Mouse (Mus musculus) kidney, postnatal 0 days (tissue): ENCODE results near the gene Ugt1a10. TPM values are rescaled to one million over a fixed set of nuclear protein-coding genes. Genes with fewer than 3 reads are reported as not detected.

Experiments
- ATAC-seq: fragments of 200-750 bp; cut with Nextera tagmentation; replicated peaks from 2 replicates; pipeline ENCODE4 v1.8.0; 2017; ENCODE audit warnings: low read depth, moderate number of reproducible peaks, moderate TSS enrichment, moderate library complexity; ENCODE audit not compliant: low FRiP score
- DNase-seq: peaks from one replicate; pipeline ENCODE4 v3.0.0-alpha.2; 2016; ENCODE audit warnings: low spot score
- H3K27ac ChIP-seq: fragments of 300-500 bp; sonication (generic); 2 replicates; pipeline ENCODE4 v1.5.1; 2014; ENCODE audit warnings: mild to moderate bottlenecking
- H3K27me3 ChIP-seq: fragments of 300-500 bp; sonication (generic); 2 replicates; pipeline ENCODE4 v1.6.1; 2014; ENCODE audit warnings: low read length, mixed read lengths; ENCODE audit not compliant: insufficient read depth
- H3K36me3 ChIP-seq: fragments of 300-500 bp; sonication (generic); 2 replicates; pipeline ENCODE4 v1.6.1; 2014; ENCODE audit warnings: low read length, mixed read lengths; ENCODE audit not compliant: insufficient read depth
- H3K4me1 ChIP-seq: fragments of 300-500 bp; sonication (generic); replicated peaks from 2 replicates; pipeline ENCODE4 v1.6.1; 2014; ENCODE audit warnings: antibody characterized with exemption, low read length, mixed read lengths; ENCODE audit not compliant: insufficient read depth
- H3K4me2 ChIP-seq: fragments of 300-500 bp; sonication (generic); 2 replicates; pipeline ENCODE4 v1.6.1; 2014; ENCODE audit warnings: mild to moderate bottlenecking, low read length, moderate library complexity, mixed read lengths
- H3K4me3 ChIP-seq: fragments of 300-500 bp; sonication (generic); replicated peaks from 2 replicates; pipeline ENCODE4 v1.5.1; 2014; ENCODE audit warnings: low read depth, low read length
- H3K9ac ChIP-seq: fragments of 300-500 bp; sonication (generic); 2 replicates; pipeline ENCODE4 v1.6.1; 2014; ENCODE audit warnings: low read depth, low read length
- H3K9me3 ChIP-seq: fragments of 300-500 bp; sonication (generic); replicated peaks from 2 replicates; pipeline ENCODE4 v1.6.1; 2016; ENCODE audit warnings: low read length, inconsistent platforms, mixed read lengths
- CTCF ChIP-seq: IDR thresholded peaks from 2 replicates; pipeline ENCODE4 v1.5.1; 2016; ENCODE audit warnings: antibody characterized with exemption, low read depth, mild to moderate bottlenecking, moderate library complexity
- WGBS: fragments of 180-500 bp; shearing (Covaris S2); extraction: QIAGEN DNeasy Blood & Tissue Kit; methylation state at CpG from one replicate; pipeline ENCODE4 v1.1.7; 2014; 5-methylcytosine and 5-hydroxymethylcytosine counted together
- microRNA-seq: library from miRNA; unstranded; fragments of <30 nt; microRNA quantifications from one replicate; pipeline ENCODE4, GENCODE M21; 2016
- polyA plus RNA-seq: library from polyadenylated mRNA; unstranded; fragments of >200 nt; fragmentation: Nextera tagmentation; extraction: Ambion mirVana; gene quantifications from 2 replicates; pipeline ENCODE4 v1.2.1, GENCODE M21; 2015

The Ugt1a10 gene
- polyA plus RNA-seq, 1 experiment from 2014 or later, result 52.3 TPM

DNA sequence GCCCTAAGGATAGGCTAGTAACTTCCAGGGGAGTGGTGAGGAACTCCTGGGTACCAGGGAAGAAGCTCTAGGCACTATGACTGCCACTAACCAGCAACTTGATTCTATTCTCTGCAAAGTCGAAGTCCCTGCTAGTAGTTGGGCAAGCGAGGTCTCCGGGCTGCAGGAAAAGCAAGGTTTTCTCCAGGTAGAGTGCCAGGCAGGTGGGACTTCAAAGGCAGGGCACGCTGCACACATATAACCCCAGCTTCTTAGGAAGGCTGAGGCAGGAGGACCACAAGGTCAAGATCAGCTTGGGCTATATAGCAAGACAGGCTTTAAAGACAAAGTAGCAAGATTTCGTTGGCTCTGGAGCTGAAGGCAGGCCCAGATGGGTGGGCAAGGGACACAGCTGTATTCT, 208.6 kb downstream of the Ugt1a10 start:
- Histone ChIP-seq H3K4me1 (peaks cover 14% of the 10 kb centered on the region), H3K9me3 (no peaks in the 10 kb centered on the region), H3K4me2 (no peak overlapping the region), H3K4me3 (no peak overlapping the region), H3K27ac (no peak overlapping the region), H3K27me3 (no peaks in the 10 kb centered on the region), H3K9ac (no peak overlapping the region), H3K36me3 (peaks cover 89% of the 10 kb centered on the region)
- 92% methylated on average over 5 of the region's 5 CpGs for WGBS
- no peak for ATAC-seq
- no peak for DNase-seq
- TF ChIP-seq CTCF, result no peak

DNA sequence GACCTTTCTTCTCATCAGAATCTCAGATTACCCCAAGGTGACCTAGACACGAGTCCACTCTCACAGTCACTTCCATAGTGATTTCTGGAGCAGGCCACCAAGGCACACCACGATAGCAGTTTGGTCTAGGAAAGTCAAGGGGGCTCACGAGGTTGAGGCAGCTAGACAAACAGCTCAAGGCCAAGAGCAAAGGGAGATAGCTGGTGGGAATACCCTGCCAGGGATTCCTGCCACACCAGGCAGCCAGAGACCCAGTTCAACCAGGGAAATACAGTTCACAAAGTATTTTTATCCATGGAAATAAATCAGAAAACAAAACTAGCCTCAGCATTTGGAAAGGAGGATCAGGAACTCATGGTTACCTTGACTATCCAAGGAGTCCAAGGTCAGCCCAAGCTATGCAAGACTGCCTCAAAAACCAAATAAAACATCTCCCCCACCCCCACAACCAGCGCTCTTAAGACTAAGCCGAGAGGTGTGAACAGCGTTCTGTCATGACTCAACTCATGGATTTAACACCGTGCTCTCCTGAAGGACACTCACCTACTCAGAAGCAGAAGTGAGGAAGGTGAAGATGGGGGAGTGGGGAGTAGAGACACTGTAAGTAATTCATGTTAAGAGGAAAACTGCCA, 209.2 kb downstream of the Ugt1a10 start:
- Histone ChIP-seq H3K9ac (no peak overlapping the region), H3K4me3 (no peak overlapping the region), H3K9me3 (no peaks in the 10 kb centered on the region), H3K4me1 (peaks cover 12% of the 10 kb centered on the region), H3K4me2 (no peak overlapping the region), H3K27me3 (no peaks in the 10 kb centered on the region), H3K27ac (no peak overlapping the region), H3K36me3 (peaks cover 95% of the 10 kb centered on the region)
- no peak for TF ChIP-seq CTCF
- 82% methylated on average over 7 of the region's 7 CpGs for WGBS
- DNase-seq (no peak), ATAC-seq (no peak)

DNA sequence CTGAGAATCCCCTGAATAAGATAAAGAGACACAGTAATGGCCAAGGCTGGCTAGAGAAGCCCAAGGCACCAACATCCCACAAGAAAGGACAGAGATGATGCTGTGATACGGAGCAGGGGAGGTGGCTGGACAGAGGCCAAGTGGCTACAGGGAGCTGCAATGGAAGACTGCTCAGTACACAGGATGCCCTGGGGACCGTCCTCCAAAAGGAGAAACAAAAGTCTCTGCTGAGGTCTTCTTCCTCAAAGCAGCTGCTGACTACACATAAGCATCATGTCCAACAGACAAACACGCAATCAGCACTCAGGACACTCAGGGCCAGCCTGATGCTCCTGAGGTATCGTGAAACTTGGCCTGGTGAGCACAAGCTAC, 209.7 kb downstream of the Ugt1a10 start:
- Histone ChIP-seq H3K4me3 (no peak overlapping the region), H3K9ac (no peak overlapping the region), H3K4me1 (peaks cover 7% of the 10 kb centered on the region; the same call in 1 of the 2 replicates), H3K4me2 (no peak overlapping the region), H3K9me3 (no peaks in the 10 kb centered on the region), H3K27me3 (no peaks in the 10 kb centered on the region), H3K36me3 (peaks cover 99% of the 10 kb centered on the region), H3K27ac (no peak overlapping the region)
- DNase-seq (no peak), ATAC-seq (no peak)
- TF ChIP-seq CTCF, result no peak
- 78% methylated on average over 4 of the region's 4 CpGs for WGBS

- no peaks in the 10 kb centered on the region for H3K9me3 ChIP-seq
Measured at GRCm38 (mm10) chr1:88266123-88266522, 210.9 kb downstream of the Ugt1a10 start.

DNA sequence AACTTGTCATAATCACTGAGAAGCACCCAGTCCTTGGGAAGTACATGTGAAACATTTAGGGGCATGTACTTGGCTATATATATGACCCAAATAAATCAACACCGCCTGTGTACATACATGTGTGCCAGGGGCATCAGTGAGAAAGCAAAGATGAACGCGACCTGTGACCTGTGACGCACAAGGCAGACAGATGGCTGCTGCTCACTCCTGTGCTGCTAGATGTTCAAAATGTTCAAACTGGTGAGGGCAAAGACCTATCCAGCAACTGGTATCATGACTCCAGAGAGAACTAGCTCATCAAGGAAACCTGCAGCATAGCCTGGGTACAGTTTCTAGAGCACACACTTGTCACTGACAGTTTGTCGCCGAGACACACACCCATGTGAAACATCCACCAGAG, 212.3 kb downstream of the Ugt1a10 start:
- Histone ChIP-seq H3K4me1 (no peaks in the 10 kb centered on the region), H3K9ac (no peak overlapping the region), H3K4me3 (no peak overlapping the region), H3K36me3 (peaks cover 86% of the 10 kb centered on the region), H3K9me3 (no peaks in the 10 kb centered on the region), H3K27ac (no peak overlapping the region), H3K4me2 (no peak overlapping the region), H3K27me3 (no peaks in the 10 kb centered on the region)
- no peak for DNase-seq
- ATAC-seq, result no peak
- TF ChIP-seq CTCF, result no peak
- 90% methylated on average over 6 of the region's 6 CpGs for WGBS

More at GRCm38 (mm10) chr1:88266123-88266522, 210.9 kb downstream of the Ugt1a10 start:
- WGBS, result 86% methylated on average over 13 of the region's 13 CpGs
- Histone ChIP-seq H3K27me3 (no peaks in the 10 kb centered on the region), H3K36me3 (peaks cover 89% of the 10 kb centered on the region), H3K27ac (no peak overlapping the region), H3K4me3 (no peak overlapping the region), H3K4me2 (no peak overlapping the region), H3K4me1 (0 out of 2 replicates have a peak, but pooled peaks cover 4% of the 10 kb centered on the region), H3K9ac (no peak overlapping the region)
- ATAC-seq (no peak), DNase-seq (no peak)
- TF ChIP-seq CTCF, result no peak

- H3K4me2 ChIP-seq, result no peak overlapping the region
- no peaks in the 10 kb centered on the region for H3K27me3 ChIP-seq
- no peak for DNase-seq
- ATAC-seq, result no peak
- H3K9me3 ChIP-seq, result no peaks in the 10 kb centered on the region
- 85% methylated on average over 6 of the region's 6 CpGs for WGBS
- H3K4me3 ChIP-seq, result no peak overlapping the region
- no peak overlapping the region for H3K27ac ChIP-seq
- TF ChIP-seq CTCF, result no peak
- H3K4me1 ChIP-seq, result no peaks in the 10 kb centered on the region
- no peak overlapping the region for H3K9ac ChIP-seq
- H3K36me3 ChIP-seq, result peaks cover 85% of the 10 kb centered on the region
Measured at GRCm38 (mm10) chr1:88268070-88268469, 212.9 kb downstream of the Ugt1a10 start.

Small RNAs within 50 kb of the gene (microRNA-seq; reads per million reads assigned to microRNA genes)
- gene Gm25198, result not detected

Other genes starting within 250 kb of the Ugt1a10 start
- gene Dgkd, start 202.1 kb upstream of the Ugt1a10 start, polyA plus RNA-seq, result 19.3 and 19.8 TPM in 2 replicates
- 18.7 and 22.6 TPM in 2 replicates for gene Usp40, start 46.8 kb upstream of the Ugt1a10 start, polyA plus RNA-seq
- gene Ugt1a9, start 15.4 kb downstream of the Ugt1a10 start, polyA plus RNA-seq, result 8.4 and 9.3 TPM in 2 replicates
- gene Ugt1a8, start 32.4 kb downstream of the Ugt1a10 start, polyA plus RNA-seq, result 0.05 TPM in 1 of 2 replicates, not detected in the other
- 10.7 and 12.1 TPM in 2 replicates for gene Ugt1a7c, start 39.7 kb downstream of the Ugt1a10 start, polyA plus RNA-seq
- gene Ugt1a6b, start 47.9 kb downstream of the Ugt1a10 start, polyA plus RNA-seq, result 0.55 and 0.65 TPM in 2 replicates
- gene Ugt1a6a, start 79.4 kb downstream of the Ugt1a10 start, polyA plus RNA-seq, result 8.2 and 9.3 TPM in 2 replicates
- gene Ugt1a5, start 110.6 kb downstream of the Ugt1a10 start, polyA plus RNA-seq, result 0.06 TPM in 1 of 2 replicates, not detected in the other
- 176 and 217 TPM in 2 replicates for gene Ugt1a2, start 145.2 kb downstream of the Ugt1a10 start, polyA plus RNA-seq
- 11.7 and 13.6 TPM in 2 replicates for gene Dnajb3, start 150.4 kb downstream of the Ugt1a10 start, polyA plus RNA-seq
- gene Ugt1a1, start 156.6 kb downstream of the Ugt1a10 start, polyA plus RNA-seq, result 4.8 and 6.2 TPM in 2 replicates
- gene Mroh2a, start 171.6 kb downstream of the Ugt1a10 start, polyA plus RNA-seq, result 0.60 and 0.66 TPM in 2 replicates
- gene Hjurp, start 222.2 kb downstream of the Ugt1a10 start, polyA plus RNA-seq, result 56.3 and 62.7 TPM in 2 replicates
- gene Trpm8, start 222.3 kb downstream of the Ugt1a10 start, polyA plus RNA-seq, result not detected in 2 replicates